Mouse (Mus musculus): ENCODE data around the gene Proser1. TPM values are rescaled to one million over a fixed set of nuclear protein-coding genes. Genes with fewer than 3 reads are reported as not detected.

The Proser1 gene
- 1 to 10 TPM; 6.9 to 7.3 TPM for total RNA-seq (2021)
- long read RNA-seq, experiment 1, full-length matches to known transcripts = 1 of 2 reads
- long read RNA-seq, experiment 1, partial matches to known transcripts = 1 of 2 reads
- long read RNA-seq, experiment 1, other reads (novel, unspliced or antisense) = 0 of 2 reads
- long read RNA-seq, experiment 2, full-length matches to known transcripts = 2 of 3 reads
- long read RNA-seq, experiment 2, partial matches to known transcripts = 0 of 3 reads
- long read RNA-seq, experiment 2, other reads (novel, unspliced or antisense) = 1 of 3 reads

- intact Hi-C loops (cut with DNase I; ENCODE audit: low total_unique reads) = no loop called here
- peak; percentile 97 for DNase-seq
These were observed at the start of gene Proser1, which contains the start of gene Nhlrc3 for GRCm38 (mm10) chr3:53463046-53463764. Gene Proser1 (plus strand): TSS chr3:53463666. Gene Nhlrc3 (minus strand): TSS chr3:53463332.

GRCm38 (mm10) chr3:53413959-53414358 lies 49.5 kb upstream of the Proser1 start:
- DNase-seq = no peak

GRCm38 (mm10) chr3:53416036-53416506 lies 47.4 kb upstream of the Proser1 start:
- no peak for DNase-seq
- intact Hi-C loops (cut with DNase I; ENCODE audit: low total_unique reads) = no loop called here

More at GRCm38 (mm10) chr3:53413959-53414358, 49.5 kb upstream of the Proser1 start:
- intact Hi-C loops (cut with DNase I; ENCODE audit: low total_unique reads) = no loop called here

GRCm38 (mm10) chr3:53417701-53418100 lies 45.8 kb upstream of the Proser1 start:
- DNase-seq = no peak
- intact Hi-C loops (cut with DNase I; ENCODE audit: low total_unique reads) = no loop called here

- intact Hi-C loops (cut with DNase I; ENCODE audit: low total_unique reads) = no loop called here
- no peak for DNase-seq
These were observed 41.8 kb upstream of the Proser1 start for GRCm38 (mm10) chr3:53421656-53422055.

- intact Hi-C loops (cut with DNase I; ENCODE audit: low total_unique reads) = no loop called here
- DNase-seq = no peak
These were observed 40.8 kb upstream of the Proser1 start for GRCm38 (mm10) chr3:53422691-53423090.

- no peak for DNase-seq
- intact Hi-C loops (cut with DNase I; ENCODE audit: low total_unique reads) = no loop called here
These were observed 39.9 kb upstream of the Proser1 start for GRCm38 (mm10) chr3:53423576-53423975.

- intact Hi-C loops (cut with DNase I; ENCODE audit: low total_unique reads) = no loop called here
- DNase-seq = no peak
These were observed 28.9 kb upstream of the Proser1 start for GRCm38 (mm10) chr3:53434610-53435009.

GRCm38 (mm10) chr3:53436550-53436949 lies 26.9 kb upstream of the Proser1 start:
- intact Hi-C loops (cut with DNase I; ENCODE audit: low total_unique reads) = no loop called here
- no peak for DNase-seq

GRCm38 (mm10) chr3:53445540-53445939 lies 17.9 kb upstream of the Proser1 start:
- DNase-seq = no peak
- intact Hi-C loops (cut with DNase I; ENCODE audit: low total_unique reads) = loop anchor here (5.0 kb wide), 1 partner anchor 418 kb away; no protein-coding TSS in a partner anchor

GRCm38 (mm10) chr3:53446801-53447200 lies 16.7 kb upstream of the Proser1 start:
- DNase-seq = no peak
- intact Hi-C loops (cut with DNase I; ENCODE audit: low total_unique reads) = loop anchor here (5.0 kb wide), 1 partner anchor 420 kb away; no protein-coding TSS in a partner anchor

- no peak for DNase-seq
- intact Hi-C loops (cut with DNase I; ENCODE audit: low total_unique reads) = loop anchor here (5.0 kb wide), 1 partner anchor 421 kb away; no protein-coding TSS in a partner anchor
These were observed 15.3 kb upstream of the Proser1 start for GRCm38 (mm10) chr3:53448208-53448607.

- intact Hi-C loops (cut with DNase I; ENCODE audit: low total_unique reads) = loop anchor here (10.0 kb wide), 1 partner anchor 1206 kb away; no protein-coding TSS in a partner anchor
These were observed 12.8 kb upstream of the Proser1 start for GRCm38 (mm10) chr3:53450666-53451065.

GRCm38 (mm10) chr3:53452351-53452750 lies 11.1 kb upstream of the Proser1 start:
- intact Hi-C loops (cut with DNase I; ENCODE audit: low total_unique reads) = loop anchor here (10.0 kb wide), 1 partner anchor 1208 kb away; no protein-coding TSS in a partner anchor
- DNase-seq = no peak

More at GRCm38 (mm10) chr3:53450666-53451065, 12.8 kb upstream of the Proser1 start:
- DNase-seq = no peak

GRCm38 (mm10) chr3:53453346-53453745 lies 10.1 kb upstream of the Proser1 start:
- no peak for DNase-seq
- intact Hi-C loops (cut with DNase I; ENCODE audit: low total_unique reads) = loop anchor here (10.0 kb wide), 1 partner anchor 1209 kb away; no protein-coding TSS in a partner anchor

GRCm38 (mm10) chr3:53454005-53454404 lies 9.5 kb upstream of the Proser1 start:
- DNase-seq = no peak
- intact Hi-C loops (cut with DNase I; ENCODE audit: low total_unique reads) = loop anchor here (10.0 kb wide), 1 partner anchor 1209 kb away; no protein-coding TSS in a partner anchor

- DNase-seq = no peak
- intact Hi-C loops (cut with DNase I; ENCODE audit: low total_unique reads) = loop anchor here (10.0 kb wide), 1 partner anchor 1210 kb away; no protein-coding TSS in a partner anchor
These were observed 8.9 kb upstream of the Proser1 start for GRCm38 (mm10) chr3:53454561-53454960.

- DNase-seq = no peak
- intact Hi-C loops (cut with DNase I; ENCODE audit: low total_unique reads) = loop anchor here (10.0 kb wide), 1 partner anchor 1210 kb away; no protein-coding TSS in a partner anchor
These were observed 8.5 kb upstream of the Proser1 start for GRCm38 (mm10) chr3:53454984-53455383.

GRCm38 (mm10) chr3:53457750-53458149 lies 5.7 kb upstream of the Proser1 start:
- intact Hi-C loops (cut with DNase I; ENCODE audit: low total_unique reads) = loop anchor here (10.0 kb wide), 1 partner anchor 1213 kb away; no protein-coding TSS in a partner anchor
- DNase-seq = no peak

GRCm38 (mm10) chr3:53460106-53460505 lies 3.4 kb upstream of the Proser1 start:
- no peak for DNase-seq
- intact Hi-C loops (cut with DNase I; ENCODE audit: low total_unique reads) = no loop called here
